Mouse (Mus musculus) liver, adult 2 months (tissue): ENCODE measurements around the gene Eif4a1.

Experiments
- CTCF ChIP-seq: fragments of 200-500 bp; IDR thresholded peaks from 2 replicates; pipeline ENCODE4 v1.5.1; 2011; ENCODE audit warnings: low read depth, low read length, control low read depth
- POLR2A ChIP-seq: fragments of 200-500 bp; IDR thresholded peaks from 2 replicates; pipeline ENCODE4 v1.6.1; 2011; ENCODE audit warnings: low read length, control low read depth; ENCODE audit not compliant: insufficient read depth; ENCODE audit errors: extremely low read depth

DNA sequence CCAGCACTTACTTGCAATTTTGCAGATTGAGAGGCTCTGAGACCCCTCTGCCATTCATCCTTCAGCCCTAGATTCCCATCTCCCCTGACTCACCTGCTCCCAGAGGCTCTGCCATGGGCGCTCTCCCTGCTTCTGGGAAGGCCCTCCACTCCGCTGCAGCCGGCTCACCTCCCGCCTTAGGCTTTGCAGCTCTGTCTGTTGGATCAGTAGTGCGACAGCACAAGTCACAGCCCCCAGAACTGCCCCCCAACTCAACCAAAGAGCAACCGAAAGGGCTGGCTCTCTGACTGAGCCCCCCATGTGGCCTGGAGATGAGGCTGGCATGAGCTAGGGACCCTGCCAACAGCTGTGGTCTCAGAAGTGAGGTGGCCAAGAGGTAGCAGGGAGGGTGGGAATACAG is 12.7 kb upstream of the Eif4a1 start:
- TF ChIP-seq CTCF (no peak), POLR2A (no peak)
